Mouse (Mus musculus): Measurements from ENCODE around the gene Pdk4.

Pdk4 gene

DNA sequence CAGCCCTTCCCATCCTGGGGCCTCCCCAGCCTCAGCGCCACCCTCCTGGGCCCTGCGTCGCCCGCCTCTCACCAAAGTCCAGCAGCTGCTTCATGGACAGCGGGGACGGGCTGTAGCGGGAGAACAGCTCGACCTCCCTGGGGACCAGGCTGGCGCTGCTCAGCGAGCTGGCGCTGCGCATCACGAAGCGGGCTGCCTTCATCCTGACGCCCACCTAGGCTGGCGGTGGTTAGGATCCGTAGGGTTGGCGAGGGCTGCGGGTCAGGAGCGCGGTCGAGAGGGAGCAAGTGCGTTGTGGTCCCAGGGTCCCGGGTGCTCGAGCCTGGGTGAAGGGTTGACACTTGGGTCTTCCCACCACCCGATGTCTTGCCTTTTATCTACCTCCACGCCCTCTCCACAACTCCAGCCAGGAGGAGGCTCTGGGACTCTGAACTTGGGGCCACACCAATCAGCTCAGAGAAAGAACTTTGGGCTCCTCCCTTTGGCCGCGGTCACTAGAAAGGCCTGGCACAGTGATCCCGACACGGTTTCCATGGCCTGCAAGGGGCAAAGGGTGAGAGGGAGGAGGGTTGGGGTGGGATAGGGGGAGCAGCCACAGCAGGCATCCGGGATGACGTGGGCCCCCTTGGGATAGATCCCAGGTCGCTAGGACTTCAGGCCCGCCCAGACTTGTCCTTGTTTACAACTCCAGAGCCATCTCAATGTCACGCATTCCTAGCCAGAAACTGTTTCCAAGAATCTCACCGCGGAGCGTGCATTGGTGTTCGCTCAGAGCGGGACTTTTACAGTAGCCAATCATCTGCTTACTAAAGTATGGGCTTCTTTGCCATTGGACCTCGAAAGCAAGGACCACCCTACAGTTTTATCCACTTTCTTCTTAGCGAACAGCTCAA is at the start of gene Pdk4:
Gene Pdk4 (minus strand): TSS at position 349 of the 893 bp plus-strand sequence.
- DNase-seq (ENCODE audit: low spot score), result no peak

- no peak for DNase-seq (ENCODE audit: low spot score)
Observed at GRCm38 (mm10) chr6:5537855-5538365, 41.8 kb upstream of the Pdk4 start.

- no peak for DNase-seq (ENCODE audit: low spot score)
Observed at GRCm38 (mm10) chr6:5535754-5536153, 39.6 kb upstream of the Pdk4 start.

DNA sequence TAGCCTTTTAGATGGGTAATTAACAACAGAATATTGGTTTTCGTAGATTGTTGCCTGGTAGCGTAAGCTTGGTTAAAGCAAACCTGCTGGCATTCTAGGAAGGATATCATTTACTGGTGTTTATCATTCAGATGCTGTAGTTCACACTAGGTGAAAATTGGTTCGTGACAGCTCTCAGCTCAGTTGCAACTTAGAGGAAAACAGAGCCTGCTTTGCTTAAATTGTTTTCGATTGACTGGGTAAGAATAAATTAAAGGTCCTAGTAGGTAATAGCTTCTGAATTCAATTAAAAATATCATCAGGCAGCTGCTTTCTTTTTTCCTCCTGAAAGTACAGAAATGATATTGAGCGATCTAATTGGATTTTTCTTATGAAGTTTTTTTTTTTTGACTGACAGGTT is 21.0 kb upstream of the Pdk4 start:
- no peak for DNase-seq (ENCODE audit: low spot score)

GRCm38 (mm10) chr6:5509757-5510156 is 13.6 kb upstream of the Pdk4 start:
- no peak for DNase-seq (ENCODE audit: low spot score)

GRCm38 (mm10) chr6:5509303-5509702 is 13.2 kb upstream of the Pdk4 start:
- no peak for DNase-seq (ENCODE audit: low spot score)

DNA sequence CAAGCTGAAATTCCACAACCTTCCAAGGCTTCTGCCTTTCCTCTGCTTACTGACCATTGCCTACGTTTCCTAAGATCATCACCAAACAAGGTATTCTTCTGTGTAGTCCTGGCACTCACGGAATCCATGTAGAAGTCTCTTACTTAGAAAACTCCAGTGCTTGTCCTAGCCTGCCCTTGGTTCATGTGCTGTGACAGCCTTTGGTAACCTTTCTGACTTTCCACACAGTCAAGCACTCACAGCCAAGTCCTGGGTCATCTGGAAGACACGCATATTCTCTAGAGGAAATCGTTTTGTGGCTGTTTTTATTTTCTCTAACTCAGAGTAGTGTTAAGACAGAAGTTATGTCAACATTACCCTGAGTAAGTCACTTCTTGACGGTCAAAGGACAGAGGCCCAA is 11.7 kb upstream of the Pdk4 start:
- DNase-seq (ENCODE audit: low spot score), result no peak

DNA sequence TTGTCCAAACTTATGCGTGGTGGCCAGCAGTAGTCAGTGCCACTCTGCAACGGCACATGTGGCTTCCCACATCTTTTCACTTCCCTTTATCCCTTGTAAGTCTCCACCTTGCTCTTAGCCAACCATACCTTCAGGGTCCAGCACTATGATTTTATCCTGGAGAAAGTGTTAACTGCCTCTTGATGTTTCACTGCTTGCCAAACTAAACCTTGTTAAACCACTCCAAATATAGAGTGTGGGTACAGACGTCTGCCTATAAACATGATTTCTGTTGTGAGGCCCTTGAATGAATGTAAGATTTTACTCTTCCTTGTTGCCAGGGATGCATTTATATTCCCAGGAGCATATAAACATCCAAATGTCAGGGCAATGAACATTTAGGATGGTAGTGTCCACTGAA is 10.2 kb upstream of the Pdk4 start:
- no peak for DNase-seq (ENCODE audit: low spot score)

GRCm38 (mm10) chr6:5502810-5503209 is 6.7 kb upstream of the Pdk4 start:
- no peak for DNase-seq (ENCODE audit: low spot score)

- no peak for DNase-seq (ENCODE audit: low spot score)
Observed at GRCm38 (mm10) chr6:5501551-5501950, 5.4 kb upstream of the Pdk4 start.

GRCm38 (mm10) chr6:5498740-5499139 is 2.6 kb upstream of the Pdk4 start:
- no peak for DNase-seq (ENCODE audit: low spot score)

GRCm38 (mm10) chr6:5496854-5497235 is 736 bp upstream of the Pdk4 start:
- DNase-seq (ENCODE audit: low spot score), result no peak

DNA sequence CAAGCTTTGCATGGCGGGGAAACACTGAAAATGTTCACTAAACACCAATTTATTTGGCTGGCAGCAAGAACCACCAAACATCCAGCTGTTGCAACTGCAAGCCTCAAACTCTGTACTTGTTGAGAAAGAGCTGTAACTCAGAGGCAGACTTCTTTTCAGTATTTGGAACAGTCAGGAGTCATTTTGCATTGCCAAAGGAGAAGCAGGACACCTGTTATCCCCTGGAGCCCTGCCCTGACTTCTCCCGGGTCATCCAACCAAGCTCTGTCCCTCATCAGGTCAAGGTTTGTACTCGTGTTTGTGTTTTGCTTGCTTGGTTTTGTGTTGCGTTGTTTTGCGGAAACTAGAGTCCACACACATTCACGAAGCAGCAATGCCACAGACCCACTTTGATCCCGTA is 11.1 kb downstream of the Pdk4 start:
- DNase-seq (ENCODE audit: low spot score), result no peak

GRCm38 (mm10) chr6:5482270-5482783 is 13.8 kb downstream of the Pdk4 start:
- no peak for DNase-seq (ENCODE audit: low spot score)

DNA sequence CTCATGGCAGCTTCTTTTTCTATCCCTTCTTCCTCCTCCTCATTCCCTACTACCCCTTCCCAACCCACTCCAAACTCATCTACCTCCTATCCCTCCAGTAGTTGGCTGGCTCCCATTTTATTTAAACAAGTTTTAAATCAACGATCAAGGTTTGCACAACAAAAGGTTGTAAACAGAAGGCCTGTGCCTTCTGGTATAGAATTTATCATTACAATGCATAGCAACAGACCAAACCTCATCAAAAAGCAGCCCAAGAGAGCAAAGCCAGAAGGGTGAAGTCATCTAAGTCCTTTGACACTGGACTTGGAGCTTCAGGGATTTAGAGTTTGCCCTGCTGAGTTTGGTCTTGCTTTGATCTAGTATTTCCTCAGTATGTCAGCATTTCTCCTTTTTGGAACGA is 15.0 kb downstream of the Pdk4 start:
- DNase-seq (ENCODE audit: low spot score), result no peak

DNA sequence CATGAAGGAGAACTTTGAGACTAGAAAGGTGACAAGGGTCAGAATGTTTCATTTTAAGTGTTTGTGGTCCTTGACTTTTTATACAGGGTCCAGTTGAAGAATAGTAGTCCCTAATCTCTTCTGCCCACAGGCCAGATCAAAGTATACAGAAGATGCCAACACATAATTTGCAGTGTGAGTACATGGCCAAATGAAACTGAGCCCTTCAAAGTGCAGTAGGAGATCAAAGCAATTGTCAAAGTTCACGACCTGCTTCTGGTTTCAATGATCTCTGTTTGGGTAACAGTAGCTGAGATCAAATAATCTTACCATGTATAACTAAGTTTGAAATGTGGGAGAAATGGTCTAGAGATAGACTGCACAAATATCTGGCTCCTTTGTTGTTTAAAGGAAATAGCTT is 22.1 kb downstream of the Pdk4 start:
- no peak for DNase-seq (ENCODE audit: low spot score)

GRCm38 (mm10) chr6:5472692-5473091 is 23.4 kb downstream of the Pdk4 start:
- DNase-seq (ENCODE audit: low spot score), result no peak

DNA sequence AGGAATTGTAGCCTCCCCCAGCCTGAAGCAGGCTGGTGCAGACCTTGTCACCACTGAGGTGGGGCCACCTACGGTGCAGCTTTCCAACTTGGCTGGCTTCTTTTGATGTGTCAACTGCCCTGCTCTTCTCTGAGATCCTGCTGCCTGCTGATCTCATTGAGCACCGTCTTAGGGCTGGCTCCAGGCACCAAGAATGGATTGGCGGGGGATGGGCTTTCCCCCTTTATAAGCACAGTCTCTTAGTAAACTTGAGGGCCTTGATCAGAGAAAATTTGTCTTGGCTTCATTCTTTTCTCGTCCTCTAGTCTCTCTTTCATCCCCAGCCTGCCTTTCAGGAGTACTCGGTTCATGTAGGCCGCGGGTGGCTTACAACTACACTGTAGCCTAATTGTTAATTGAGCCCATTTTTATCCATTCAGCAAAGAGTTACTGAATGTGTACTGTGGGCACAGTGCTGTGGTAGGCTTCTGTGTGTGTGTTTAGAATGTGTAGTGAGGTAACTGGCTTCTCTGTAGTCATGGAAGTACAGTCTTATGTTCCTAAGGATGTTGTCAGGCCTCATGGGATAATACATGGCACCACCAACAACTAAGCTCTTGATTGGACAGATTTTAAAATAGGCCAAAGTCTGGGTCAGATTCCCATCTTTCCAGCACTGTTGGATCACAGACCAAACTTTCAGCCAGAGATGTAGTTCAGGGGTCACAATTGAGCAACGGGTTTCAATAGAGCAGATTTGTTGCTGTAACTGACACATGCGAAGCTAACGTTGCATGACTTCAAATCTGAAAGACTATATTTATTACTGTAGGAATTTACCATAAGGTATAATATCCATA is 25.4 kb downstream of the Pdk4 start:
- no peak for DNase-seq (ENCODE audit: low spot score)

- DNase-seq (ENCODE audit: low spot score), result no peak
Observed at GRCm38 (mm10) chr6:5455836-5456235, 40.3 kb downstream of the Pdk4 start.

DNA sequence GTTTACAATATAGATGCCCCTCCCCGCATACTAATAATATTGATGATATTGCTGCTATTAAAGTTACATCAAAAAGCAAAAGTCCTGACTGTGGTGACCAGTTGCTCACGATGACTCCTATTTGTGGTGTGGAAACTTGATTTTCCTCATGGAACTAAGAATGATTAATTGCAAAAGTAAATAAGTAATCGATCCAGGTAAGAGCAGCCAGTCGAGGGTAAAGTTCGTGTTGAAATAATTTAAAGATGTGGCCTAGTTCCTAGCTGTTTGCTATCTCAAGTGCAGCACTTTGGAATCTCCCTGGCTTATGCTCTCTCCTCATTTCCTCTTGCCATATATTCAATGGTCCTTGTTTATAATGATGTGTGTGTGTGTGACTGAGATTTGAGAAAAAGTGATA is 46.2 kb downstream of the Pdk4 start:
- no peak for DNase-seq (ENCODE audit: low spot score)

DNA sequence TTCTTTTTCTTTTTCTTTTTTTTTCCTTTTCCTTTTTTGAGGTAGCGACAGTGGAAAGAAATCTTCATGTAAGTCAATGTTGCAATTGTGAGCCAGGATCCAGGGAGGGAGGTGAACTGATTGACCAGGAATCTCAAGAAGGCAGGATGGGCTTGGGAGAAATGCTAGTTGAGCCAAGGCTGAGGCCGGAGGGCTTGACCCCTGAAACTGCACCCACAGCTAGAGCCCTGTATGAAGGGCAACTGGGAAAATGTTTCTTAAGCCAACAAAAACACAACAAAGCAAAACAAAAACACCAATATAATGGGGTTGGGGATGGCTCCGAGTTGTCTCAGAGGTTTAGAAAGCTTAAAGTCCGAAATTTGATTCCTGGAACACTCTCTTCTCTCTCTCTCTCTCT is 47.7 kb downstream of the Pdk4 start:
- no peak for DNase-seq (ENCODE audit: low spot score)

DNA sequence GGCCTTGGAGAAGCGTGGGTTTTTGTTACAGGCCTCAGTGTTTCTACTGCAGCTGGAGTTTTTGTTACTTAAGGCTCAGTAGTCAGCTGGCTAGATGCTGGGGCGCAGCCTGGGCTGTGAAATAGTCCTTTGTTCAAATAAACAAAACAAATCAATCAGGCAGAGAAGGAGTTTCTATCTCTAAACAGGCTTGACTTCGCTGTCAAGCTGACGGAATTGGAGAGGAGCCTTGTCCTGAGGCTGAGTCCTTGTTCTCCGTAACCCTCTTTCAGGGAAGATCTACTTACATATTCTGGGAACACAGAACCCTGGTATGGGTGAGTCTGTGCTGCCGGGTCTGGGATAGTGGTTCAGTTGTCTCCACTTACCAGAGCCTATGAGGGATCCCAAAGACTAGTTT is 48.6 kb downstream of the Pdk4 start:
- no peak for DNase-seq (ENCODE audit: low spot score)

- DNase-seq (ENCODE audit: low spot score), result no peak
Observed at GRCm38 (mm10) chr6:5447013-5447412, 49.1 kb downstream of the Pdk4 start.

Measured in c-Kit-positive CD71-positive TER-119-positive erythroid progenitor cells, embryonic 14.5 days (primary cell).